Mouse (Mus musculus) embryonic facial prominence, embryonic 15.5 days (tissue): ENCODE results near the gene Mbd4. TPM values are rescaled to one million over a fixed set of nuclear protein-coding genes. Genes with fewer than 3 reads are reported as not detected.
A peak's percentile ranks its signal among the peaks of the same experiment; 100 is the strongest.

Experiments
- ATAC-seq: fragments of 200-750 bp; cut with Nextera tagmentation; 2 replicates; pipeline ENCODE4 v1.8.0; 2017; ENCODE audit warnings: low read depth, moderate TSS enrichment; ENCODE audit not compliant: insufficient number of reproducible peaks, low FRiP score, low TSS enrichment
- H3K27ac ChIP-seq: fragments of 300-500 bp; sonication (generic); replicated peaks from 2 replicates; pipeline ENCODE4 v1.5.1; 2015; ENCODE audit warnings: mild to moderate bottlenecking, inconsistent platforms
- H3K27me3 ChIP-seq: fragments of 300-500 bp; sonication (generic); 2 replicates; pipeline ENCODE4 v1.6.1; 2015; ENCODE audit warnings: inconsistent platforms
- H3K36me3 ChIP-seq: fragments of 300-500 bp; sonication (generic); 2 replicates; pipeline ENCODE4 v1.6.1; 2015; ENCODE audit warnings: mild to moderate bottlenecking, inconsistent platforms
- H3K4me1 ChIP-seq: fragments of 300-500 bp; sonication (generic); 2 replicates; pipeline ENCODE4 v1.6.1; 2015; ENCODE audit warnings: inconsistent platforms
- H3K4me2 ChIP-seq: fragments of 300-500 bp; sonication (generic); replicated peaks from 2 replicates; pipeline ENCODE4 v1.6.1; 2015; ENCODE audit warnings: mild to moderate bottlenecking, inconsistent platforms
- H3K4me3 ChIP-seq: fragments of 300-500 bp; sonication (generic); replicated peaks from 2 replicates; pipeline ENCODE4 v1.5.1; 2015; ENCODE audit warnings: mild to moderate bottlenecking, inconsistent platforms
- H3K9ac ChIP-seq: fragments of 300-500 bp; sonication (generic); 2 replicates; pipeline ENCODE4 v1.6.1; 2015; ENCODE audit warnings: inconsistent platforms
- H3K9me3 ChIP-seq: fragments of 300-500 bp; sonication (generic); replicated peaks from 2 replicates; pipeline ENCODE4 v1.6.1; 2016; ENCODE audit warnings: inconsistent platforms
- WGBS: fragments of 180-500 bp; shearing (Covaris S2); methylation state at CpG from one replicate; pipeline ENCODE4 v1.1.7; 2015; 5-methylcytosine and 5-hydroxymethylcytosine counted together
- polyA plus RNA-seq: library from polyadenylated mRNA; unstranded; fragments of >200 nt; fragmentation: Nextera tagmentation; extraction: Ambion mirVana; gene quantifications from 2 replicates; pipeline ENCODE4 v1.2.1, GENCODE M21; 2015

Gene Mbd4
- 18.4 and 18.5 TPM in 2 replicates for polyA plus RNA-seq

- Histone ChIP-seq H3K9ac (peak within 1 kb of the TSS; percentile 48), H3K27ac (peak within 1 kb of the TSS; percentile 89), H3K9me3 (no peaks in the 10 kb centered on the region), H3K4me3 (peak within 1 kb of the TSS; percentile 69), H3K36me3 (peaks cover 13% of the 10 kb centered on the region; the same call in 1 of the 2 replicates), H3K4me1 (peaks cover 31% of the 10 kb centered on the region), H3K27me3 (no peaks in the 10 kb centered on the region), H3K4me2 (peak within 1 kb of the TSS; percentile 74)
- ATAC-seq, result peak; percentile 96
- WGBS, result under 1% methylated on average over 51 of the region's 51 CpGs
Observed at GRCm38 (mm10) chr6:115853091-115853813, at the start of gene Mbd4, which contains the start of gene Ift122. TSS of gene Mbd4 (minus strand) at chr6:115853371. TSS of gene Ift122 (plus strand) at chr6:115853470.

- ATAC-seq, result no peak
- peaks cover 19% of the 10 kb centered on the region for H3K36me3 ChIP-seq
Observed at GRCm38 (mm10) chr6:115902545-115902944, 49.4 kb upstream of the Mbd4 start.

GRCm38 (mm10) chr6:115901489-115901931 is 48.3 kb upstream of the Mbd4 start:
- Histone ChIP-seq H3K4me3 (no peak overlapping the region), H3K36me3 (peaks cover 10% of the 10 kb centered on the region), H3K4me2 (no peak overlapping the region), H3K27me3 (no peaks in the 10 kb centered on the region), H3K9ac (no peak overlapping the region), H3K9me3 (no peaks in the 10 kb centered on the region), H3K4me1 (peaks cover 25% of the 10 kb centered on the region), H3K27ac (peak overlapping the region; percentile 48; the same call in 1 of the 2 replicates)
- no peak for ATAC-seq
- 52% methylated on average over 8 of the region's 8 CpGs for WGBS

More at GRCm38 (mm10) chr6:115902545-115902944, 49.4 kb upstream of the Mbd4 start:
- H3K4me1 ChIP-seq, result peaks cover 15% of the 10 kb centered on the region
- H3K9me3 ChIP-seq, result no peaks in the 10 kb centered on the region
- H3K4me2 ChIP-seq, result no peak overlapping the region
- no peak overlapping the region for H3K27ac ChIP-seq
- H3K4me3 ChIP-seq, result no peak overlapping the region
- 62% methylated on average over 3 of the region's 3 CpGs for WGBS
- H3K27me3 ChIP-seq, result no peaks in the 10 kb centered on the region
- no peak overlapping the region for H3K9ac ChIP-seq

- Histone ChIP-seq H3K9me3 (no peaks in the 10 kb centered on the region), H3K27me3 (no peaks in the 10 kb centered on the region), H3K4me2 (no peak overlapping the region), H3K27ac (peak overlapping the region; percentile 48; the same call in 1 of the 2 replicates), H3K36me3 (peaks cover 7% of the 10 kb centered on the region; the same call in 1 of the 2 replicates), H3K4me3 (no peak overlapping the region), H3K9ac (no peak overlapping the region), H3K4me1 (peaks cover 27% of the 10 kb centered on the region)
- WGBS, result 23% methylated on average over 3 of the region's 3 CpGs
- peak; percentile 55 for ATAC-seq
Observed at GRCm38 (mm10) chr6:115901062-115901461, 47.9 kb upstream of the Mbd4 start.

- H3K4me2 ChIP-seq, result no peak overlapping the region
- H3K36me3 ChIP-seq, result 0 out of 2 replicates have a peak, but pooled peaks cover 11% of the 10 kb centered on the region
- H3K9ac ChIP-seq, result no peak overlapping the region
- H3K27me3 ChIP-seq, result no peaks in the 10 kb centered on the region
- H3K9me3 ChIP-seq, result no peaks in the 10 kb centered on the region
- 0 out of 2 replicates have a peak overlapping the region, but pooled peaks have one; percentile 58 for H3K27ac ChIP-seq
- H3K4me3 ChIP-seq, result no peak overlapping the region
- H3K4me1 ChIP-seq, result peaks cover 27% of the 10 kb centered on the region
- WGBS, result 57% methylated on average over 7 of the region's 7 CpGs
- ATAC-seq, result no peak
Observed at GRCm38 (mm10) chr6:115897926-115898520, 44.9 kb upstream of the Mbd4 start.

GRCm38 (mm10) chr6:115897117-115897516 is 43.9 kb upstream of the Mbd4 start:
- Histone ChIP-seq H3K36me3 (0 out of 2 replicates have a peak, but pooled peaks cover 11% of the 10 kb centered on the region), H3K27me3 (no peaks in the 10 kb centered on the region), H3K9ac (no peak overlapping the region), H3K4me1 (peaks cover 27% of the 10 kb centered on the region), H3K4me2 (no peak overlapping the region), H3K27ac (peak overlapping the region; percentile 58), H3K4me3 (no peak overlapping the region), H3K9me3 (no peaks in the 10 kb centered on the region)
- no peak for ATAC-seq
- 48% methylated on average over 4 of the region's 4 CpGs for WGBS

GRCm38 (mm10) chr6:115896346-115896745 is 43.2 kb upstream of the Mbd4 start:
- Histone ChIP-seq H3K9me3 (no peaks in the 10 kb centered on the region), H3K4me1 (peaks cover 26% of the 10 kb centered on the region), H3K4me2 (no peak overlapping the region), H3K4me3 (no peak overlapping the region), H3K9ac (no peak overlapping the region), H3K36me3 (0 out of 2 replicates have a peak, but pooled peaks cover 11% of the 10 kb centered on the region), H3K27ac (peak overlapping the region; percentile 58; the same call in 1 of the 2 replicates), H3K27me3 (no peaks in the 10 kb centered on the region)
- no peak for ATAC-seq
- WGBS, result 82% methylated on average over 1 of the region's 1 CpGs

GRCm38 (mm10) chr6:115892363-115892762 is 39.2 kb upstream of the Mbd4 start:
- Histone ChIP-seq H3K4me2 (no peak overlapping the region), H3K27ac (no peak overlapping the region), H3K9ac (no peak overlapping the region), H3K4me3 (no peak overlapping the region), H3K9me3 (no peaks in the 10 kb centered on the region), H3K27me3 (no peaks in the 10 kb centered on the region), H3K36me3 (peaks cover 29% of the 10 kb centered on the region), H3K4me1 (peaks cover 22% of the 10 kb centered on the region)
- no peak for ATAC-seq
- 81% methylated on average over 3 of the region's 3 CpGs for WGBS

GRCm38 (mm10) chr6:115891497-115892061 is 38.4 kb upstream of the Mbd4 start:
- Histone ChIP-seq H3K27me3 (no peaks in the 10 kb centered on the region), H3K4me2 (no peak overlapping the region), H3K27ac (0 out of 2 replicates have a peak overlapping the region, but pooled peaks have one; percentile 34), H3K9me3 (no peaks in the 10 kb centered on the region), H3K9ac (no peak overlapping the region), H3K4me1 (peaks cover 14% of the 10 kb centered on the region), H3K4me3 (no peak overlapping the region), H3K36me3 (peaks cover 36% of the 10 kb centered on the region)
- 0 out of 2 replicates have a peak, but pooled peaks have one; percentile 51 for ATAC-seq
- 68% methylated on average over 8 of the region's 8 CpGs for WGBS

- H3K27me3 ChIP-seq, result no peaks in the 10 kb centered on the region
- H3K9me3 ChIP-seq, result no peaks in the 10 kb centered on the region
- peak; percentile 47; the same call in 1 of the 2 replicates for ATAC-seq
- 51% methylated on average over 6 of the region's 6 CpGs for WGBS
- peaks cover 35% of the 10 kb centered on the region for H3K36me3 ChIP-seq
- H3K27ac ChIP-seq, result 0 out of 2 replicates have a peak overlapping the region, but pooled peaks have one; percentile 34
- H3K4me3 ChIP-seq, result no peak overlapping the region
- H3K9ac ChIP-seq, result no peak overlapping the region
- no peak overlapping the region for H3K4me2 ChIP-seq
- H3K4me1 ChIP-seq, result peaks cover 12% of the 10 kb centered on the region
Observed at GRCm38 (mm10) chr6:115891061-115891460, 37.9 kb upstream of the Mbd4 start.

GRCm38 (mm10) chr6:115890601-115891000 is 37.4 kb upstream of the Mbd4 start:
- no peak for ATAC-seq
- H3K9ac ChIP-seq, result no peak overlapping the region
- 75% methylated on average over 8 of the region's 8 CpGs for WGBS
- H3K4me1 ChIP-seq, result peaks cover 12% of the 10 kb centered on the region
- H3K36me3 ChIP-seq, result peaks cover 34% of the 10 kb centered on the region
- H3K27me3 ChIP-seq, result no peaks in the 10 kb centered on the region
- H3K4me2 ChIP-seq, result no peak overlapping the region
- no peaks in the 10 kb centered on the region for H3K9me3 ChIP-seq
- no peak overlapping the region for H3K4me3 ChIP-seq
- no peak overlapping the region for H3K27ac ChIP-seq
